ENCODE assay signal across 16 mouse cellular contexts in the genomic region with DNA sequence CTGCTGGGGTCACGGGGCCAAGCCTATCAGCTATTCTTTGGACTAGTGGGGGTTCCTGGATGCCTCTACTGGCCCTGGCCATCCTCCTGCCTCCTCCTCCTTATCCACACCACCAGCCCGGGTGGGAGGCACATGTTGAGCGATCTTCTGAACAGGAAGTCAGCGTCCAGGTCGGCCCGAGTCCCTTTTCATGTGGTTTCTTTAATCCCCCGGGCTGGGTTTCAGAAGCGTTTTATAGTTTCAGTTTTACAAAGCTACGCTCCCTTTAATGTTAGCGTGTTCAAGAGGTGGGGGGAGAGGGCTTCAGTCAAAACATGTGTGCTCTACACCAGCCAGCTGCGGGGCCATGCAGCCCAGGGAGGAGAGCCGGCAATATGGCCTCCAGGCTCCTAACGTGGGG. TPM values are rescaled to one million over a fixed set of nuclear protein-coding genes. Genes with fewer than 3 reads are reported as not detected.
DNase-seq lines count a peak whose midpoint lies in the region; ATAC-seq and TF ChIP-seq lines count a peak whose summit lies in the region.
"Had no signal": no experiment of that assay in that cellular context is flagged by ENCODE, and none has a peak within 500 bp of the region (broad histone marks: within the 10 kb centered on the region; RNA-seq: fewer than 3 reads in every experiment).

No protein-coding gene starts in this region.

- TF ChIP-seq POLR2A in spleen, adult 2 months (IDR thresholded peaks at IDR 0.05; ENCODE audit: low read depth, low read length): no peak

- H3K36me3 ChIP-seq in spleen, adult 2 months (ENCODE audit: control insufficient read depth, insufficient read depth, low read length): no peaks in the 10 kb centered on the region
- H3K36me3 ChIP-seq: forebrain, embryonic 12.5 days had no signal

- 8% methylated on average over 13 of the region's 13 CpGs for WGBS in spleen, adult 2 months

- DNase-seq in spleen, adult 2 months (ENCODE audit: low read depth in 1 of 2, low spot score in 2 of 2): peak; percentile 28 to 53
- DNase-seq in spleen, postnatal 4 days (ENCODE audit: low spot score in 2 of 2): no peak
- peak; percentile 60 to 67 for DNase-seq in natural killer cell, adult 2 months (ENCODE audit: low spot score in 2 of 2)
- DNase-seq in cerebellum, postnatal 14 days: no peak
- DNase-seq in lung, adult 18-20 months: no peak
- no peak for DNase-seq in left cerebral cortex, adult 2 months (ENCODE audit: extremely low spot score in 1 of 2, low spot score in 2 of 2)
- DNase-seq: kidney, adult 2 months; liver; lung, postnatal 14 days had no signal

- H3K4me3 ChIP-seq in spleen, adult 2 months (ENCODE audit: extremely low read depth, insufficient read depth, insufficient read length): peak overlapping the region; percentile 17; the same call in 1 of the 2 replicates
- H3K4me3 ChIP-seq in left cerebral cortex, adult 2 months: no peak overlapping the region
- H3K4me3 ChIP-seq: forebrain, embryonic 12.5 days had no signal

- peak; percentile 26; the same call in 1 of the 2 replicates for ATAC-seq in granulocyte monocyte progenitor cell, adult 5-6 weeks (replicated peaks; ENCODE audit: poor library complexity, severe bottlenecking)
- ATAC-seq in erythroid progenitor cell, adult 5-6 weeks (replicated peaks; ENCODE audit: low FRiP score, poor library complexity, severe bottlenecking): no peak
- ATAC-seq: midbrain, embryonic 16.5 days had no signal

- H3K27ac ChIP-seq in spleen, adult 2 months (ENCODE audit: insufficient read depth, low read length): peak overlapping the region; percentile 11; the same call in 1 of the 2 replicates
- H3K27ac ChIP-seq in left cerebral cortex, adult 2 months: no peak overlapping the region
- H3K27ac ChIP-seq: forebrain, embryonic 12.5 days had no signal

- no peak for TF ChIP-seq CTCF in spleen, adult 2 months (IDR thresholded peaks at IDR 0.05; ENCODE audit: extremely low read depth, insufficient read depth, insufficient read length, insufficient replicate concordance)
- TF ChIP-seq CTCF in left cerebral cortex, adult 2 months (IDR thresholded peaks at IDR 0.05): no peak

- intact Hi-C loops in left cerebral cortex, adult 2 months (cut with DNase I): loop anchor here (5.0 kb wide), 1 partner anchor 394 kb away; no protein-coding TSS in a partner anchor

- H3K4me1 ChIP-seq in spleen, adult 2 months (ENCODE audit: control insufficient read depth, insufficient read depth, insufficient read length): peaks cover 7% of the 10 kb centered on the region; the same call in 1 of the 2 replicates

- H3K27me3 ChIP-seq in spleen, adult 2 months (ENCODE audit: control insufficient read depth, insufficient read depth, low read length): no peaks in the 10 kb centered on the region

RNA-seq across cellular contexts. Expression of gene Gm572, which starts 40.4 kb away (rescaled TPM):
- 0.07 TPM in 1 of 2 replicates, not detected in the other for polyA plus RNA-seq in spleen, adult 2 months (2012; rRNA removed)
- total RNA-seq in granulocyte monocyte progenitor cell, adult 5-6 weeks (2014; fragmentation: Nextera tagmentation): not detected in 2 replicates
- not detected in 2 replicates for total RNA-seq in granulocyte monocyte progenitor cell, adult 5-6 weeks (2017)
- total RNA-seq in left cerebral cortex, adult 2 months (2021): not detected
- not detected in 2 replicates for total RNA-seq in erythroid progenitor cell, adult 5-6 weeks (2015; ENCODE audit: low replicate concordance)
- total RNA-seq in erythroid progenitor cell, adult 5-6 weeks (2017; ENCODE audit: low replicate concordance): not detected in 2 replicates
- total RNA-seq: layer of hippocampus, adult 18-20 months had no signal
- polyA plus RNA-seq: cortical plate, adult 2 months; forebrain, embryonic 12.5 days; midbrain, embryonic 16.5 days; stomach, embryonic 14.5 days had no signal

RNA-seq across cellular contexts. Expression of gene Tardbp, which starts 56.7 kb away (rescaled TPM):
- polyA plus RNA-seq in spleen, adult 2 months (2012; rRNA removed): 49.8 and 57.0 TPM in 2 replicates
- total RNA-seq in granulocyte monocyte progenitor cell, adult 5-6 weeks (2014; fragmentation: Nextera tagmentation): 411 and 464 TPM in 2 replicates
- 541 and 579 TPM in 2 replicates for total RNA-seq in granulocyte monocyte progenitor cell, adult 5-6 weeks (2017)
- total RNA-seq in left cerebral cortex, adult 2 months (2021): 100 to 1,000 TPM; 198 to 208 TPM
- 230 and 350 TPM in 2 replicates for total RNA-seq in erythroid progenitor cell, adult 5-6 weeks (2015; ENCODE audit: low replicate concordance)
- total RNA-seq in erythroid progenitor cell, adult 5-6 weeks (2017; ENCODE audit: low replicate concordance): 315 and 491 TPM in 2 replicates

Comparison
In these comparisons a context has a peak if more than half of its experiments do, and no peak if none do; other contexts are left out.
1. DNase-seq: peak in spleen, adult 2 months (2 of 2) and natural killer cell, adult 2 months (2 of 2); none in spleen, postnatal 4 days (0 of 2), cerebellum, postnatal 14 days (0 of 2), lung, adult 18-20 months (0 of 2) and left cerebral cortex, adult 2 months (0 of 2).